Mouse (Mus musculus): ENCODE measurements at regions not wholly inside any gene's neighbourhood (a gene's known extent, or its start where the extent isn't known, plus 50 kb on each side); places are given as distances from the start of the nearest gene placed in this dataset.
"Not testable (repeated sequence)": the region's sequence is repeated elsewhere in the genome, so short reads cannot be mapped to it uniquely, and the experiment has no call there.

GRCm38 (mm10) chr4:23234960-23235359 is 746.8 kb upstream of the Pou3f2 start:
- WGBS, result 41% methylated on average over 1 of the region's 1 CpGs
- H3K4me3 ChIP-seq (ENCODE audit: low read length), result no peak overlapping the region
- DNase-seq (ENCODE audit: low spot score) (no peak), ATAC-seq (no peak)
- no peak for TF ChIP-seq CTCF (IDR thresholded peaks at IDR 0.05; ENCODE audit: low read depth)
- no peaks in the 10 kb centered on the region for H3K9me3 ChIP-seq (ENCODE audit: low read length)
- no peaks in the 10 kb centered on the region for H3K27me3 ChIP-seq (ENCODE audit: insufficient read depth, low read length)
- H3K4me1 ChIP-seq (ENCODE audit: insufficient read depth, low read length), result no peaks in the 10 kb centered on the region
- no peak overlapping the region for H3K27ac ChIP-seq
- H3K4me2 ChIP-seq (ENCODE audit: low read depth, low read length), result no peak overlapping the region
- no peak overlapping the region for H3K9ac ChIP-seq (replicated peaks; ENCODE audit: low read length)
- H3K36me3 ChIP-seq (ENCODE audit: insufficient read depth, low read length), result no peaks in the 10 kb centered on the region

GRCm38 (mm10) chr4:23194756-23195155 is 706.6 kb upstream of the Pou3f2 start:
- ATAC-seq; H3K36me3 ChIP-seq (ENCODE audit: insufficient read depth, low read length); DNase-seq (ENCODE audit: low spot score); H3K4me3 ChIP-seq (ENCODE audit: low read length); H3K4me1 ChIP-seq (ENCODE audit: insufficient read depth, low read length); H3K4me2 ChIP-seq (ENCODE audit: low read depth, low read length); H3K9ac ChIP-seq (replicated peaks; ENCODE audit: low read length); H3K27ac ChIP-seq; H3K27me3 ChIP-seq (ENCODE audit: insufficient read depth, low read length); H3K9me3 ChIP-seq (ENCODE audit: low read length): not testable (repeated sequence)
- WGBS, result 88% methylated on average over 1 of the region's 1 CpGs

GRCm38 (mm10) chr4:23193384-23194135 is 705.4 kb upstream of the Pou3f2 start:
- H3K4me3 ChIP-seq (ENCODE audit: low read length), result no peak overlapping the region
- H3K9ac ChIP-seq (replicated peaks; ENCODE audit: low read length), result no peak overlapping the region
- H3K4me2 ChIP-seq (ENCODE audit: low read depth, low read length), result no peak overlapping the region
- H3K27me3 ChIP-seq (ENCODE audit: insufficient read depth, low read length), result no peaks in the 10 kb centered on the region
- 69% methylated on average over 6 of the region's 6 CpGs for WGBS
- no peak for DNase-seq (ENCODE audit: low spot score)
- no peaks in the 10 kb centered on the region for H3K36me3 ChIP-seq (ENCODE audit: insufficient read depth, low read length)
- no peaks in the 10 kb centered on the region for H3K9me3 ChIP-seq (ENCODE audit: low read length)
- H3K4me1 ChIP-seq (ENCODE audit: insufficient read depth, low read length), result no peaks in the 10 kb centered on the region
- H3K27ac ChIP-seq, result no peak overlapping the region
- ATAC-seq, result no peak
- TF ChIP-seq CTCF (IDR thresholded peaks at IDR 0.05; ENCODE audit: low read depth), result no peak

GRCm38 (mm10) chr4:23173811-23174210 is 685.6 kb upstream of the Pou3f2 start:
- no peaks in the 10 kb centered on the region for H3K4me1 ChIP-seq (ENCODE audit: insufficient read depth, low read length)
- DNase-seq (ENCODE audit: low spot score) (no peak), ATAC-seq (no peak)
- 62% methylated on average over 1 of the region's 1 CpGs for WGBS
- no peak overlapping the region for H3K27ac ChIP-seq
- H3K4me2 ChIP-seq (ENCODE audit: low read depth, low read length), result no peak overlapping the region
- H3K27me3 ChIP-seq (ENCODE audit: insufficient read depth, low read length), result no peaks in the 10 kb centered on the region
- H3K9me3 ChIP-seq (ENCODE audit: low read length), result no peaks in the 10 kb centered on the region
- H3K36me3 ChIP-seq (ENCODE audit: insufficient read depth, low read length), result no peaks in the 10 kb centered on the region
- H3K4me3 ChIP-seq (ENCODE audit: low read length), result no peak overlapping the region
- no peak for TF ChIP-seq CTCF (IDR thresholded peaks at IDR 0.05; ENCODE audit: low read depth)
- no peak overlapping the region for H3K9ac ChIP-seq (replicated peaks; ENCODE audit: low read length)

GRCm38 (mm10) chr4:23173330-23173729 is 685.2 kb upstream of the Pou3f2 start:
- Histone ChIP-seq H3K27me3 (ENCODE audit: insufficient read depth, low read length) (no peaks in the 10 kb centered on the region), H3K4me2 (ENCODE audit: low read depth, low read length) (no peak overlapping the region), H3K4me1 (ENCODE audit: insufficient read depth, low read length) (no peaks in the 10 kb centered on the region), H3K27ac (no peak overlapping the region), H3K9ac (replicated peaks; ENCODE audit: low read length) (no peak overlapping the region), H3K4me3 (ENCODE audit: low read length) (no peak overlapping the region), H3K9me3 (ENCODE audit: low read length) (no peaks in the 10 kb centered on the region), H3K36me3 (ENCODE audit: insufficient read depth, low read length) (no peaks in the 10 kb centered on the region)
- no peak for TF ChIP-seq CTCF (IDR thresholded peaks at IDR 0.05; ENCODE audit: low read depth)
- DNase-seq (ENCODE audit: low spot score), result no peak
- ATAC-seq, result no peak
- 47% methylated on average over 4 of the region's 4 CpGs for WGBS

GRCm38 (mm10) chr4:23148097-23148849 is 660.1 kb upstream of the Pou3f2 start:
- Histone ChIP-seq H3K4me1 (ENCODE audit: insufficient read depth, low read length) (no peaks in the 10 kb centered on the region), H3K27me3 (ENCODE audit: insufficient read depth, low read length) (no peaks in the 10 kb centered on the region), H3K4me2 (ENCODE audit: low read depth, low read length) (no peak overlapping the region), H3K36me3 (ENCODE audit: insufficient read depth, low read length) (no peaks in the 10 kb centered on the region), H3K9ac (replicated peaks; ENCODE audit: low read length) (no peak overlapping the region), H3K9me3 (ENCODE audit: low read length) (no peaks in the 10 kb centered on the region), H3K4me3 (ENCODE audit: low read length) (no peak overlapping the region), H3K27ac (no peak overlapping the region)
- DNase-seq (ENCODE audit: low spot score) (no peak), ATAC-seq (no peak)
- no peak for TF ChIP-seq CTCF (IDR thresholded peaks at IDR 0.05; ENCODE audit: low read depth)
- WGBS, result 55% methylated on average over 3 of the region's 3 CpGs

GRCm38 (mm10) chr4:23133386-23133785 is 645.2 kb upstream of the Pou3f2 start:
- WGBS, result 23% methylated on average over 2 of the region's 2 CpGs

GRCm38 (mm10) chr4:23101452-23101851 is 613.3 kb upstream of the Pou3f2 start:
- H3K36me3 ChIP-seq (ENCODE audit: insufficient read depth, low read length); DNase-seq (ENCODE audit: low spot score); H3K9me3 ChIP-seq (ENCODE audit: low read length); H3K27ac ChIP-seq; H3K4me2 ChIP-seq (ENCODE audit: low read depth, low read length); H3K4me3 ChIP-seq (ENCODE audit: low read length); H3K4me1 ChIP-seq (ENCODE audit: insufficient read depth, low read length); H3K27me3 ChIP-seq (ENCODE audit: insufficient read depth, low read length); H3K9ac ChIP-seq (replicated peaks; ENCODE audit: low read length); ATAC-seq: not testable (repeated sequence)
- 93% methylated on average over 2 of the region's 2 CpGs for WGBS

More at GRCm38 (mm10) chr4:23133386-23133785, 645.2 kb upstream of the Pou3f2 start:
- H3K27me3 ChIP-seq (ENCODE audit: insufficient read depth, low read length), result no peaks in the 10 kb centered on the region
- H3K9me3 ChIP-seq (ENCODE audit: low read length), result no peaks in the 10 kb centered on the region
- no peak overlapping the region for H3K9ac ChIP-seq (replicated peaks; ENCODE audit: low read length)
- no peaks in the 10 kb centered on the region for H3K4me1 ChIP-seq (ENCODE audit: insufficient read depth, low read length)
- H3K4me3 ChIP-seq (ENCODE audit: low read length), result no peak overlapping the region
- H3K27ac ChIP-seq, result no peak overlapping the region
- TF ChIP-seq CTCF (IDR thresholded peaks at IDR 0.05; ENCODE audit: low read depth), result no peak
- H3K4me2 ChIP-seq (ENCODE audit: low read depth, low read length), result no peak overlapping the region
- DNase-seq (ENCODE audit: low spot score), result no peak
- ATAC-seq, result no peak
- no peaks in the 10 kb centered on the region for H3K36me3 ChIP-seq (ENCODE audit: insufficient read depth, low read length)
